Mouse (Mus musculus) lung, embryonic 15.5 days (tissue): ENCODE results near the gene Limch1. TPM values are rescaled to one million over a fixed set of nuclear protein-coding genes. Genes with fewer than 3 reads are reported as not detected.
A peak's percentile ranks its signal among the peaks of the same experiment; 100 is the strongest.

Source experiments
- ATAC-seq: fragments of 200-750 bp; cut with Nextera tagmentation; 2 replicates; pipeline ENCODE4 v1.8.0; 2017; ENCODE audit warnings: moderate number of reproducible peaks, borderline replicate concordance; ENCODE audit not compliant: low FRiP score, low TSS enrichment; ENCODE audit errors: extremely low read depth
- H3K27ac ChIP-seq: fragments of 300-500 bp; sonication (generic); 2 replicates; pipeline ENCODE4 v1.5.1; 2015; ENCODE audit warnings: moderate library complexity, mild to moderate bottlenecking, inconsistent platforms
- H3K27me3 ChIP-seq: fragments of 300-500 bp; sonication (generic); 2 replicates; pipeline ENCODE4 v1.6.1; 2015; ENCODE audit warnings: inconsistent platforms
- H3K36me3 ChIP-seq: fragments of 300-500 bp; sonication (generic); 2 replicates; pipeline ENCODE4 v1.6.1; 2015; ENCODE audit warnings: inconsistent platforms
- H3K4me1 ChIP-seq: fragments of 300-500 bp; sonication (generic); 2 replicates; pipeline ENCODE4 v1.6.1; 2015; ENCODE audit warnings: inconsistent platforms
- H3K4me2 ChIP-seq: fragments of 300-500 bp; sonication (generic); 2 replicates; pipeline ENCODE4 v1.6.1; 2015; ENCODE audit warnings: inconsistent platforms, mild to moderate bottlenecking, moderate library complexity
- H3K4me3 ChIP-seq: fragments of 300-500 bp; sonication (generic); 2 replicates; pipeline ENCODE4 v1.5.1; 2015; ENCODE audit warnings: mild to moderate bottlenecking, inconsistent platforms
- H3K9ac ChIP-seq: fragments of 300-500 bp; sonication (generic); 2 replicates; pipeline ENCODE4 v1.6.1; 2015; ENCODE audit warnings: inconsistent platforms
- H3K9me3 ChIP-seq: fragments of 300-500 bp; sonication (generic); 2 replicates; pipeline ENCODE4 v1.6.1; 2016; ENCODE audit warnings: inconsistent platforms
- WGBS: fragments of 180-500 bp; shearing (Covaris S2); methylation state at CpG from one replicate; pipeline ENCODE4 v1.1.7; 2015; 5-methylcytosine and 5-hydroxymethylcytosine counted together
- polyA plus RNA-seq: library from polyadenylated mRNA; unstranded; fragments of >200 nt; fragmentation: Nextera tagmentation; extraction: Ambion mirVana; gene quantifications from 2 replicates; pipeline ENCODE4 v1.2.1, GENCODE M21; 2015

Limch1 gene
- polyA plus RNA-seq, 1 experiment from 2014 or later: 77.2 TPM

DNA sequence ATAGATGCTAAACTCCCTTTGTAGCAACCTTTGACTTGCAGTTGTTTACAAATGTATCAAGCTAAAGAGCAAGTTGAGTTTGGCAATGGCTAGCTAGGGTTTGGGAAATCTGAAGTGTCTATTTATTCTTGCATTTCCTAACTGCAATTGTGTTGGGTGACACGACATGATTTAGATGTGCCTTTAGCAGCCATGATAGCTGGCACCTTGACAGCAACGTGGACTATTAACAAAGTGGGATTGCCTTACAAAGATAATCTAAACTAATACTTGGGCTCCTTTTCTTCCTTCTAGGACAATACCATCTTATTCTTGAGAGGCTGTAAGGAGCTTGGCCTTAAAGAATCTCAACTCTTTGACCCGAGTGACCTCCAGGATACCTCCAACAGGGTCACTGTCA, 207.7 kb downstream of the Limch1 start:
- no peak for ATAC-seq

DNA sequence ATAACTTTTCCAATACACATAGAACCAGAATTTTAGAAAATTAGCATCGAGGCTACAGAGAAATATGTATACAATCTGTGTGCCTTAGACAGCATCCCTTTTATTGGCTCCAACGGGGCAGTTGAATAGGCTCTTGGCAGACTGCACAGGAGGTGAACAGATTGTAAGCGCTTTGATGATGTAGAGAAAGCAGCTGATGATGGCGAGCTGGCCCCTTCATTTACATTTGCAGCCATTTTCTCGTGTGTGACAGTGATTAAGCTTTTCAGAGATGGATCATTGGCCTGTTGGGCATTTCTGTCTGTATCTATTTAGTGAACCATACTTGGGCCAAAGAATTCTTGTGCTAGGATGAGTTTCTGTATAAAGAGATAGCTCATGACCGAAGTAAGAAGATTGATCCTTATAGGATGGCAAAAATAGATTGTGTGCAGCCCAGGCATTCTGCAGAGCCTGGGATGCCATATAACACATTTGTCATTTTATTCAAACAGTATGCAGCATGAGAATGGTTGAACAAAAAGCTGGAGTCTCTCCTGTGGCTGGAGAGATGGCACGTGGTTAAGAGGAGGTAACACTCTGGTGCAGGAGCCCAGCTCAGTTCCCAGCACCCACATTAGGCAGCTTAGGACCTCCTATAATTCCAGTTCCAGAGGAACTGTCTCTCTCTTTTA, 208.5 kb downstream of the Limch1 start:
- Histone ChIP-seq H3K36me3 (no peaks in the 10 kb centered on the region), H3K9me3 (no peaks in the 10 kb centered on the region), H3K4me3 (no peak overlapping the region), H3K4me1 (peaks cover 20% of the 10 kb centered on the region), H3K4me2 (no peak overlapping the region), H3K9ac (no peak overlapping the region), H3K27ac (peak overlapping the region; percentile 48; the same call in 1 of the 2 replicates), H3K27me3 (no peaks in the 10 kb centered on the region)
- no peak for ATAC-seq
- WGBS: 70% methylated on average over 7 of the region's 7 CpGs

More for the DNA sequence above, 207.7 kb downstream of the Limch1 start:
- H3K36me3 ChIP-seq: no peaks in the 10 kb centered on the region
- no peaks in the 10 kb centered on the region for H3K9me3 ChIP-seq
- no peaks in the 10 kb centered on the region for H3K27me3 ChIP-seq
- H3K4me2 ChIP-seq: no peak overlapping the region
- H3K27ac ChIP-seq: no peak overlapping the region
- peaks cover 25% of the 10 kb centered on the region for H3K4me1 ChIP-seq
- no peak overlapping the region for H3K9ac ChIP-seq
- no peak overlapping the region for H3K4me3 ChIP-seq
- WGBS: 48% methylated on average over 3 of the region's 3 CpGs

DNA sequence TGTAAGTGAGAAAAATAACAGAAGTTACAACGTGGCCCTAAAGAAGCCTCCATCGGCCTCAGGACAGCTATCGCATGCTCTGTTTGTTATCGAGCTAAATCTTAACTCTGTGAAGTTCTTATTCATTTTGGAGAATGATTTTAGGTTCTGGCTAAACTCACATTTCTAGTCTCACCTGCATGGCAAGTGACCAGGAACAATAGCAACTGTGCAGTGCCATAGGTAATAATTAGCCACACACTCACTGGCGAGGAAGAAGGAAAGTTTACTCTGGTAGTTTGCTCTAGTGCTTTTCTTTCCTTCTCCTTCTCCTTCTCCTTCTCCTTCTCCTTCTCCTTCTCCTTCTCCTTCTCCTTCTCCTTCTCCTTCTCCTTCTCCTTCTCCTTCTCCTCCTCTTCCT, 209.6 kb downstream of the Limch1 start:
- peak overlapping the region; percentile 48; the same call in 1 of the 2 replicates for H3K27ac ChIP-seq
- 56% methylated on average over 5 of the region's 5 CpGs for WGBS
- ATAC-seq: no peak
- no peak overlapping the region for H3K9ac ChIP-seq
- H3K4me2 ChIP-seq: no peak overlapping the region
- no peaks in the 10 kb centered on the region for H3K27me3 ChIP-seq
- H3K36me3 ChIP-seq: no peaks in the 10 kb centered on the region
- H3K4me1 ChIP-seq: peaks cover 19% of the 10 kb centered on the region
- H3K4me3 ChIP-seq: no peak overlapping the region
- no peaks in the 10 kb centered on the region for H3K9me3 ChIP-seq

DNA sequence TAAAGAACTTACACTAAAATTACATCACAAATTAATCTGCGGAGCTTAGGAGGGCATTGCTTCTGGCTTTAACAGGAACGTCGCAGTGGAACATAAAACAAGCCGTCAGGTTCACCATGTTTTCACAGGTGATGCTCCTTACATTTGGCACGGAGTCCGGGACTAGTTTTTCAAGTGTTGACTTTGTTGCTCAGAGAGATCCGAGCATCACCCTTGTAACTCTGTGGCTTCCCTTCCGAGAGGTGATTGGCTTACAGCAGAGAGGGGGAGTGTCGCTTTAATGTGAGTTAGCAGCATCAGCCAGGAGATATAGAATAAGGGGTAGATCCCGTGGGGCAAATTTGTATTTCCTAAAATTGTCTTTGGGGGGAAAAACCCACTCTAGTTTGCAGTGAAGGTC, 212.0 kb downstream of the Limch1 start:
- H3K4me2 ChIP-seq: no peak overlapping the region
- H3K4me3 ChIP-seq: no peak overlapping the region
- peaks cover 8% of the 10 kb centered on the region; the same call in 1 of the 2 replicates for H3K36me3 ChIP-seq
- ATAC-seq: no peak
- H3K27ac ChIP-seq: no peak overlapping the region
- H3K9me3 ChIP-seq: no peaks in the 10 kb centered on the region
- no peak overlapping the region for H3K9ac ChIP-seq
- peaks cover 19% of the 10 kb centered on the region for H3K4me1 ChIP-seq
- no peaks in the 10 kb centered on the region for H3K27me3 ChIP-seq
- WGBS: 57% methylated on average over 10 of the region's 10 CpGs

DNA sequence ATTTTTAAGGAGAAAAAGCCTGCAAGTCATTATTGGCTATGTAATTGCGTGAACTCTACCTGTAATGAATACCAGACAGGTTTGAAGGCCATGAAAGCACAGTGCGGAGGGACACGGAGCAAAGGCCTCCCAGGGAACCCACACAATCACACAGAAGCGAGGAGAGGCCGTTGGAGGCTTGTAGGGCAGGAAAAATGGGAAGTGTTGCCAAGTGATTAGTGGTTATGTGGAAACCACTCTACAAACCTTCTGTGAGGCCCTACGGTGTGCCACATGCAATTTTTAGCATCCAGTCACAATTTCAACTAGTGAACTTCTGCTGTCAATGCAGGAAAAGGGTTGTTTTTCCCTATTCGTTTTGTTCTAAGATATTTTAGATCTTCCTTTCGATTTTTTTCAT, 212.5 kb downstream of the Limch1 start:
- no peak overlapping the region for H3K4me3 ChIP-seq
- H3K9ac ChIP-seq: no peak overlapping the region
- no peaks in the 10 kb centered on the region for H3K27me3 ChIP-seq
- no peak overlapping the region for H3K27ac ChIP-seq
- WGBS: 71% methylated on average over 8 of the region's 8 CpGs
- no peak for ATAC-seq
- H3K4me2 ChIP-seq: no peak overlapping the region
- peaks cover 8% of the 10 kb centered on the region; the same call in 1 of the 2 replicates for H3K36me3 ChIP-seq
- H3K9me3 ChIP-seq: no peaks in the 10 kb centered on the region
- H3K4me1 ChIP-seq: peaks cover 16% of the 10 kb centered on the region

DNA sequence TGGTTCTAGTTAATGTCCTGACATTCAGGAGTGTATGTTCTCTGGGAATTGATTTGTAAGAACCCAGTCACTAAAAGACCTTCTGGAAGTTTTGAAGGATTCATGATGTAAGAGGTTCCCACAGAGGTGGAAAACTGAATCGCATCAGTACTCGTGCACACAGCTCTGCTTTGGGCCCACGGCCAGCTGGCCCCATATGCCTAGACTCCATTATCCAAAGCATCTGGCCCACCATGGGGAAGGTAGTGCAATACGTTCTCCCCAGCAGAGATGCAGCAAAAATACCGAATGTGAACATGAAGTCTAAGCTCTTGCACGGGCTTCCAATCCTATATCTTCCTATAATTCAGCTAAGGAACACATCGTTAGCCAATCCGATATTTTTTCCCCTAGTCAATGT, 214.3 kb downstream of the Limch1 start:
- Histone ChIP-seq H3K9ac (no peak overlapping the region), H3K36me3 (peaks cover 8% of the 10 kb centered on the region; the same call in 1 of the 2 replicates), H3K4me2 (no peak overlapping the region), H3K27ac (no peak overlapping the region), H3K4me3 (no peak overlapping the region), H3K9me3 (no peaks in the 10 kb centered on the region), H3K27me3 (no peaks in the 10 kb centered on the region), H3K4me1 (peaks cover 11% of the 10 kb centered on the region; the same call in 1 of the 2 replicates)
- 82% methylated on average over 8 of the region's 8 CpGs for WGBS
- ATAC-seq: no peak

DNA sequence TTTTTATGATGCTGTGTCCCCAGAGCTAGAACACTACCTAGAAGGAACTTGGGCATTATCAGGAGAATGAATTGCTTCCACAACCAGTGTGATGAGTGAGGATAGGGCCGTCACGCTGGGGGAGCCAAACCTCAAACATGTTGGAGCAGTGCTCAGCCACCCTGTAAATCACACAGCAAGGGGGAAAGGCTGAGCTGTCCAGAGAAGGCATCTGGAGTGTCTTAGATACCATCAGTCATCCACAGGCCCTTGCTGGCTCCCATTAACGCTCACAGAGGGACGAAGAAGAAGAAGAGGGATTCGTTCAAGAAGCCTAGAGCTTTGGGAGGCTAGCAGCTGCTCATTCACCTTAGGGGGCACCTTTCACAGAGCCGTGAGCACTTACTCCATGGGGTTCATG, 219.8 kb downstream of the Limch1 start:
- H3K4me1 ChIP-seq: peaks cover 25% of the 10 kb centered on the region
- no peak overlapping the region for H3K4me2 ChIP-seq
- no peak overlapping the region for H3K4me3 ChIP-seq
- no peaks in the 10 kb centered on the region for H3K27me3 ChIP-seq
- peaks cover 8% of the 10 kb centered on the region; the same call in 1 of the 2 replicates for H3K36me3 ChIP-seq
- H3K9me3 ChIP-seq: no peaks in the 10 kb centered on the region
- H3K27ac ChIP-seq: no peak overlapping the region
- WGBS: 28% methylated on average over 6 of the region's 6 CpGs
- H3K9ac ChIP-seq: no peak overlapping the region
- ATAC-seq: no peak

DNA sequence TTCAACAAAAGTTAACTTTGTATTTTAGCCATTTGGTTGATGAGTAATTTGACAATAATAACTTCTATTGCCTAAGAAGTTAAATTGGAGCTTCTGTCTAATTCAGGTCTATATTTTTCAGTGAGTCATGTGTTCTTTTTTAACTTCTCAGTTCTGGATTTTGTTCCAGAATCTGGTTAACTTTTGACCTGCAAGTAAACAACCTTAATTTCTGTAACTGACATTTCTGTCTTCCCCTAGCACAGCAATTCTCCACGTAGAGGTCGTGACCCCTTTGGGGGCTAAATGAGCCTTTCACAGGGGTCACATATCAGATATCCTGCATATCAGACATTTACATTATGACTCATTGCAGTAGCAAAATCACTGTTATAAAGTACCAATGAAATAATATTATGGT, 221.5 kb downstream of the Limch1 start:
- H3K27ac ChIP-seq: no peak overlapping the region
- H3K9me3 ChIP-seq: no peaks in the 10 kb centered on the region
- WGBS: 51% methylated on average over 2 of the region's 2 CpGs

DNA sequence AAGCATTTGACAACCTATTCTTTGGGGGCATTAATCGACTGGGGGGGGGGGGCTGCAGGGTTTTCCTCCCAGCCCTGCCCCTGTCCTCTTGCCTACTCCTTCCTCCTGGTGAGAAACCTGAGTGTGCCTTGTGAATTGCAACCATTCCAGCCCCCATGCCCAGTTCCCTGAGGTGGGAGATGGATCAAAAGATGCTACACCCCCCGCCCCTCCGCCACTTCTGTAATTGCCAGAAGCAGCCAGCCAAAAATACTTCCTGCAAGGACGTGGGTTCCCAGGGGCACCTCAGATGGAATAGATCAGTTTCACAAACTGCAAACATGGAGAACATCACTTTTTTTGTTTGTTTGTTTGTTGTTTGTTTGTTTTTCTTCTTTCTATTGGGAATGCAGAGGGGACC, 222.0 kb downstream of the Limch1 start:
- H3K4me3 ChIP-seq: 0 out of 2 replicates have a peak overlapping the region, but pooled peaks have one; percentile 19
- H3K9me3 ChIP-seq: no peaks in the 10 kb centered on the region
- 54% methylated on average over 4 of the region's 4 CpGs for WGBS
- ATAC-seq: no peak
- peak overlapping the region; percentile 50 for H3K4me2 ChIP-seq
- H3K4me1 ChIP-seq: peaks cover 28% of the 10 kb centered on the region
- H3K27ac ChIP-seq: peak overlapping the region; percentile 73
- no peaks in the 10 kb centered on the region for H3K36me3 ChIP-seq
- no peaks in the 10 kb centered on the region for H3K27me3 ChIP-seq
- H3K9ac ChIP-seq: 0 out of 2 replicates have a peak overlapping the region, but pooled peaks have one; percentile 20

More for the DNA sequence above, 221.5 kb downstream of the Limch1 start:
- Histone ChIP-seq H3K27me3 (no peaks in the 10 kb centered on the region), H3K36me3 (no peaks in the 10 kb centered on the region), H3K4me3 (no peak overlapping the region), H3K4me2 (no peak overlapping the region), H3K9ac (no peak overlapping the region), H3K4me1 (peaks cover 28% of the 10 kb centered on the region)
- ATAC-seq: no peak

DNA sequence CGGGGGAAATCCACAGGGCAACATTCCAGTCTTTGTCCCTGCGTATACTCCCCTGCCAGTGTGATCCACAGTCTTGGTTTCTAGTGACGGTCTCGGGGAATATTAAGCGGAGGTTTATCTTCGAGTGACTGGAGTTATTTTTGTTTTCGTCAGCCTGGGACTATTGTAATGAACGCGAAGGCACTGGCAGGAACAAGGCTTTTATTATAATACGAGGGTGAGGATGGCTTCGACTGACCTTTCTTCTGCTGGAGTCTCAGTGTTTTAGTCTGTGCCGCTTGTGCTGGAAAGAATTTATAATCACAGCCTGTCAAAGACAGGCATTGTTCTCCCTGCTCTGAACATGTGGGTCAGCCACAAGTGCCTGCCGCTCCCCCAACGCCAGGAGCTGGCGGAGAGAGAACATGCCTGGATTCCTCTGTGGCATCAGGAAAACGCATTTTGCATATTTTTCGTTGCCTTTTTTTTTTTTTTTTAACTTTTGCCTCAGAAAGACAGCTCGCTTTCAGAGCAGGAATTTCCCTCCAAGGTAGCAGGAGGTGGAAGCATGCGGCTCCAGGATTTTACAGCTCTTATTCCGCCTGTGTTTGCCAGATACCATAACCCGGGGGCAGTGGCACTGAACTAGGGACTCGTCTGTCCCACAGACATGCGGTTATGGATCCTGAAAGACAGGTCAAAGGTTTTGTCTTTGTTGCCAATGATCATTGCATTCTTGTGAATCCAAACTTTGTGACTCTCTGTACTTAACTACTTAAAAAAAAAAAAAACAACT, 222.6 kb downstream of the Limch1 start:
- WGBS: 8% methylated on average over 23 of the region's 23 CpGs
- Histone ChIP-seq H3K4me3 (peak overlapping the region; percentile 19; the same call in 1 of the 2 replicates), H3K4me2 (peak overlapping the region; percentile 50), H3K9ac (0 out of 2 replicates have a peak overlapping the region, but pooled peaks have one; percentile 20), H3K27me3 (no peaks in the 10 kb centered on the region), H3K9me3 (no peaks in the 10 kb centered on the region), H3K4me1 (peaks cover 30% of the 10 kb centered on the region), H3K27ac (peak overlapping the region; percentile 73), H3K36me3 (no peaks in the 10 kb centered on the region)
- ATAC-seq: peak; percentile 78

DNA sequence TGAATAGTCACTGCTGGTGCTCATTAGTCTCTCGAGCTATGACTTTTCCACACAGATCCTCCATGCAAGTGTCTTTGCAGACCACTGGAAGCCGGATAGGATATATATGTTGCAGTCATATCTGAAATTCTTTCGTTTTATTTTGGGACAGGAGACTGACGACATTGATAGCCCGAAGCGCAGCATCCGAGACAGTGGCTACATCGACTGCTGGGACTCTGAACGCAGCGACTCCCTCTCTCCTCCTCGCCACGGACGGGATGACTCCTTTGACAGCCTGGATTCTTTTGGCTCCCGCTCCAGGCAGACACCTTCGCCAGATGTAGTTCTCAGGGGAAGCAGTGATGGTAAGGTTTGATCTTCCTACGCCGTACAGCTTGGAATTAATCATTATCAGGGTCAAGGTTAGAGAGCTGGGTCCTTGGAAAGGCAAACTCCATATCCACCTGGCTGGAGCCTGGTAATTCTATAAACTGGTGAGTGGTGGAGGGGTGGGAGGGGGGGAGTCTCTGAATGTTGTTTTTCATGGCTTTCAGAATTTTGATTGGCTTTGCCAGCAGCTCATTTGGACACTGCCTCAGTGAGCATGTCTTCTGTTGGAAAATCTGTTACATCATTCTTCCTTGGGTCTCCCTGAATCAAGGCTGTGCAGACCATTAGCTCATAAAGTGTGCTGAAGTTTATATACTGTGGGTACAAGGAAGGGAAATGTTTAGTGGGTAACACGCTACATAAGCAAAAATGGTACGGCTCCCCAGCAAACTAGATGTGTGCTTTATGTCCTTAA, 223.5 kb downstream of the Limch1 start:
- Histone ChIP-seq H3K27me3 (no peaks in the 10 kb centered on the region), H3K4me2 (peak overlapping the region; percentile 50), H3K4me3 (peak overlapping the region; percentile 19), H3K36me3 (peaks cover under 1% of the 10 kb centered on the region; the same call in 1 of the 2 replicates), H3K9ac (no peak overlapping the region), H3K27ac (peak overlapping the region; percentile 73; the same call in 1 of the 2 replicates), H3K9me3 (no peaks in the 10 kb centered on the region), H3K4me1 (peaks cover 34% of the 10 kb centered on the region)
- ATAC-seq: no peak
- WGBS: 49% methylated on average over 19 of the region's 19 CpGs
